Mouse (Mus musculus) hematopoietic stem cell, adult 5-6 weeks (primary cell): Measurements from ENCODE around the gene Prkcd. TPM values are rescaled to one million over a fixed set of nuclear protein-coding genes. Genes with fewer than 3 reads are reported as not detected.

Experiments
- ATAC-seq, 2 experiments: fragments of 125-278 bp in 1 of 2; replicated peaks in 1 of 2; 2 replicates each; pipeline ENCODE4 v1.8.0; 2016 to 2017; ENCODE audit warnings: inconsistent platforms in 2 of 2, mild to moderate bottlenecking in 2 of 2, moderate number of reproducible peaks in 2 of 2, low read depth in 1 of 2, moderate TSS enrichment in 1 of 2; ENCODE audit not compliant: low FRiP score in 2 of 2, poor library complexity in 2 of 2, severe bottlenecking in 2 of 2, insufficient read depth in 1 of 2, low TSS enrichment in 1 of 2
- total RNA-seq: library from RNA; stranded (forward); fragments of 172-1452, 232-1000 nt; gene quantifications from 2 replicates; pipeline ENCODE4 v1.2.3, GENCODE M21; 2017

Prkcd gene
- total RNA-seq, 1 experiment from 2014 or later, result 98.0 TPM

GRCm38 (mm10) chr14:30618746-30619275, 7.2 kb downstream of the Prkcd start:
- ATAC-seq, result no peak

GRCm38 (mm10) chr14:30616751-30617150, 9.3 kb downstream of the Prkcd start:
- no peak for ATAC-seq

GRCm38 (mm10) chr14:30612962-30613715, 12.9 kb downstream of the Prkcd start:
- no peak for ATAC-seq

GRCm38 (mm10) chr14:30612523-30612922, 13.5 kb downstream of the Prkcd start:
- ATAC-seq, result peak; percentile 80 to 84

GRCm38 (mm10) chr14:30610940-30611339, 15.1 kb downstream of the Prkcd start:
- no peak for ATAC-seq

- ATAC-seq, result no peak
Measured at GRCm38 (mm10) chr14:30610304-30610703, 15.7 kb downstream of the Prkcd start.

- ATAC-seq, result no peak
Measured at GRCm38 (mm10) chr14:30609499-30609898, 16.5 kb downstream of the Prkcd start.

- ATAC-seq, result no peak
Measured at GRCm38 (mm10) chr14:30608176-30608575, 17.8 kb downstream of the Prkcd start.

GRCm38 (mm10) chr14:30607696-30608095, 18.3 kb downstream of the Prkcd start:
- ATAC-seq, result peak in 1 of 2 experiments; percentile 29; a peak in 1 of 4 replicates

GRCm38 (mm10) chr14:30606817-30607216, 19.2 kb downstream of the Prkcd start:
- ATAC-seq, result no peak

- ATAC-seq, result no peak
Measured at GRCm38 (mm10) chr14:30597142-30597541, 28.9 kb downstream of the Prkcd start.

GRCm38 (mm10) chr14:30596407-30596806, 29.6 kb downstream of the Prkcd start:
- ATAC-seq, result no peak

GRCm38 (mm10) chr14:30595576-30596313, 30.3 kb downstream of the Prkcd start:
- ATAC-seq, result no peak

GRCm38 (mm10) chr14:30594092-30594695, 31.8 kb downstream of the Prkcd start:
- no peak for ATAC-seq

GRCm38 (mm10) chr14:30593279-30594091, 32.5 kb downstream of the Prkcd start:
- ATAC-seq, result peak; percentile 50 to 52

- ATAC-seq, result peak; percentile 68 to 76
Measured at GRCm38 (mm10) chr14:30591417-30591816, 34.6 kb downstream of the Prkcd start.

- ATAC-seq, result no peak
Measured at GRCm38 (mm10) chr14:30590918-30591317, 35.1 kb downstream of the Prkcd start.
